Mouse (Mus musculus): Measurements from ENCODE around the gene Setd4. TPM values are rescaled to one million over a fixed set of nuclear protein-coding genes. Genes with fewer than 3 reads are reported as not detected.

The Setd4 gene
- polyA plus RNA-seq, 1 experiment, result not detected

DNA sequence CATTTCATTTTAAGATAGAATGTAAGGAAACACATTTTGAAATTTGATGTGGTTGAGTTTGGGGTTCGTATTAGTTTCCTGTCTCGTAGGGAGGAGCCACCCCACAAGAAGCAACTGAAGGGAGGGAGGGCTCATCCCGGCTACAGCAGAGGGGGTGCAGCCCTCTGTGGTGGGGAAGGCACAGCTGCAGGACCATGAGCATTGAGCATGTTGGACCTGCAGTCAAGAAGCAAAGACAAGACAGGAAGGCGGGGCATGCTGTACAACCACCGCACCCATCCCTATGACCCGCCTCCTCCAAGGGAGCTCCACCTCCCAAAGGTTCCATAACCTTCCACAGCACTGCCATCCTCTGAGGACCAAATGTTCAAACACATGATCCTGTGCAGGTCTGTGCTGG is 31.5 kb downstream of the Setd4 start:
- Histone ChIP-seq H3K4me1 (ENCODE audit: control insufficient read depth, insufficient read depth, low read length) (no peaks in the 10 kb centered on the region), H3K4me3 (ENCODE audit: insufficient read depth, low read depth, low read length) (no peak overlapping the region), H3K27ac (ENCODE audit: insufficient read depth, low read depth, low read length) (no peak overlapping the region)
- no peak for TF ChIP-seq POLR2A (IDR thresholded peaks at IDR 0.05; ENCODE audit: insufficient read depth, low read depth, low read length)
- no peak for TF ChIP-seq CTCF (IDR thresholded peaks at IDR 0.05; ENCODE audit: insufficient read depth, low read depth, low read length)
- WGBS, result 96% methylated on average over 6 of the region's 6 CpGs

DNA sequence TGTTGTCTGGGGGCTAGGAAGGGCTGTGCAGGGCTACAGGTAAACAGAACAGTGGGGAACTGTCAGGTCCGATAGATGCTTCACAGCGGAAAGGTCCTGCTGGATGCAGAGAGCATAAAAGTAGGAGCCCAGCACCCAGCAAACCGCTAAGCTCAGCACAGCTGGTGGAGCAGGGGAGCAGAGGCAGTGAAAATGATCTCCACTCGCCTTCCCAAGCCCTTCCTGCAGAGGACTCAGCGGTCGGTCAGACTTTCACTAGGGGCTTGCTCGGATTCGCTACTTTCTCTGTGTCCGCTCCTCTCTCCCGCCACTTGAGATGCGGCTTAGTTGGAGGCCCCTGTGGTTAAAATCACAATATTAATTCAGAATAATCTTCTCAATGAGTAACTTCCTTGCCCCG is 45.4 kb downstream of the Setd4 start:
- no peak overlapping the region for H3K27ac ChIP-seq (ENCODE audit: insufficient read depth, low read depth, low read length)
- WGBS, result 48% methylated on average over 12 of the region's 12 CpGs
- no peaks in the 10 kb centered on the region for H3K4me1 ChIP-seq (ENCODE audit: control insufficient read depth, insufficient read depth, low read length)
- no peak overlapping the region for H3K4me3 ChIP-seq (ENCODE audit: insufficient read depth, low read depth, low read length)
- TF ChIP-seq POLR2A (IDR thresholded peaks at IDR 0.05; ENCODE audit: insufficient read depth, low read depth, low read length) (no peak), CTCF (IDR thresholded peaks at IDR 0.05; ENCODE audit: insufficient read depth, low read depth, low read length) (no peak)

DNA sequence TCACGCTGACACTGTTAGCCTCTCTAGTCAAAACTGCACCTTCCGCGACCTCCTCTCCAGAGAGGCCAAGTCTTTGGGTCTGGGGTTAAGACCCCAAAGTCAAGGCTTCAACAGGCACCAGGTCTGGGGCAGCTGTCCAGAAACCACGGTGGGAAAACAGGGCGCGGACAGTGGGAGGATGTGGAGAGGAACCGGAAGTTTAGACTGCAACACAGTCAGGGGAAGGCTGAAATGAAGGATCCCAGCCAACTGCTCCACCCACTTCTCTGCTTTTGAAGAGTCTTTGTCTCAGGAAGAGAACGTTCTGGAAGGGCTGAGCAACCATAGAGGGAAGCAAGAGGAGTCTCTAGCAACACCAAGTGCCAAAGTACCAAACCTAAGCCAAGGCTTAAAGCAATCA is 46.2 kb downstream of the Setd4 start:
- H3K4me3 ChIP-seq (ENCODE audit: insufficient read depth, low read depth, low read length), result no peak overlapping the region
- no peak overlapping the region for H3K27ac ChIP-seq (ENCODE audit: insufficient read depth, low read depth, low read length)
- no peak for TF ChIP-seq POLR2A (IDR thresholded peaks at IDR 0.05; ENCODE audit: insufficient read depth, low read depth, low read length)
- no peak for TF ChIP-seq CTCF (IDR thresholded peaks at IDR 0.05; ENCODE audit: insufficient read depth, low read depth, low read length)
- no peaks in the 10 kb centered on the region for H3K4me1 ChIP-seq (ENCODE audit: control insufficient read depth, insufficient read depth, low read length)
- WGBS, result 64% methylated on average over 8 of the region's 8 CpGs

DNA sequence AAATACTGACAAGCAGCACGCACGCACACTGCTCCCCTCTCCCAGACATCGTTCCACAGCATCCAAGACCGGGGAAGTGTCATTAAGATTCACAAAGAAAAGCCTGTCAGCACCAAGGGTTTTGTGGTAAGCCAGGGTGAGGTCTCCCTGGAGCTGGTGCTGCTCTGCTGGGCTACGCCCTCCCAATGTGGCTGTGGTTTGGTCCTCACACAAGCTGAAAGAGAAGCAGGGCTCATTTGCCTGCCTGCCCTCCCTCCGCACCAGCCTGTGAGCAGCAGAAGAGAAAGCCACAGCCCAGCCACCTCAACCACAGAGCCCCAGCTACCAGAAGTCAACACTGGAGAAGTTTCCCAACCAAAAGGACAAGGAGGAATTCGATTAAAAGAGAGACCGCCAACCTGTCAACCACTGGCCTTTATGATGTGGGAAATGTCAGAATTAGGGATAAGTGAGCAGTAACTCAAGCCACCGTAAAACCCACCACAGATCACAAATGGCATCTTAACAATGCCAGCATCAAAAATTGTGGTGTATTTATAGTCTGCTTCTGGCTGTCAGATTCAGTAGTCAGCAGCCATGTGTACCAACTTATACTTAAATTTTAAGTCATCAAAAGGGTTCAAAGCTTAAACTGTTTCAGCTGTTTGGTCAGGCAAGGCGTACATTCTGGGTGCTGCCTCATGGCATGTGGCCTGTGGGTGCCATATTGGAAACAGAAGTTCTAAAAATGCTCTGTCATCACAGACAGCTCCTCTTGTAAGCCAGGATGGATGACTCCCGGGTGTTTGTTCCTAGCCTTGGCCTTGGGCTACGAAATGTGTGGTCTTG is 51.0 kb downstream of the Setd4 start:
- H3K4me3 ChIP-seq (ENCODE audit: insufficient read depth, low read depth, low read length), result no peak overlapping the region
- H3K27ac ChIP-seq (ENCODE audit: insufficient read depth, low read depth, low read length), result no peak overlapping the region
- WGBS, result 94% methylated on average over 12 of the region's 12 CpGs
- TF ChIP-seq CTCF (IDR thresholded peaks at IDR 0.05; ENCODE audit: insufficient read depth, low read depth, low read length), result no peak
- TF ChIP-seq POLR2A (IDR thresholded peaks at IDR 0.05; ENCODE audit: insufficient read depth, low read depth, low read length), result no peak
- H3K4me1 ChIP-seq (ENCODE audit: control insufficient read depth, insufficient read depth, low read length), result no peaks in the 10 kb centered on the region

DNA sequence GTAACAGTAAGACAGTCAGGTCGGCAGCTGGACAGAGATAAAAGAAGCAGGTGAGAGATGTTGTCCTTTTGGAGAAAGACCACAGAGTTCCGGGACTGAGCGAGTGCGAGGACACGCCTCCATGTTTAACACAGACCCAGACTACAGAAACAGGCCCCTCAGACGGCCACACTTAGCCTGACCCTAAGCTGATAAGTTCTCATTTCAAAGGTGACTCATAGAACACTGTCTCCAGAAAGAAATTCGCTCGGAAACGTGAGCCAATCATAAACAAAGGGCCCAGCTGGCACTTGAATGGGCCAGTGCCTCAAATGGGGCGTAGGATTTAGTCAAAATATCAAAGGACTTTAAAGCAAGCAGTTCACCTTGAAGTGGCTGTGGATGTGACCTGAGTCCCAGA is 54.6 kb downstream of the Setd4 start:
- Histone ChIP-seq H3K27ac (ENCODE audit: insufficient read depth, low read depth, low read length) (no peak overlapping the region), H3K4me3 (ENCODE audit: insufficient read depth, low read depth, low read length) (no peak overlapping the region), H3K4me1 (ENCODE audit: control insufficient read depth, insufficient read depth, low read length) (peaks cover 5% of the 10 kb centered on the region)
- 69% methylated on average over 10 of the region's 10 CpGs for WGBS
- TF ChIP-seq POLR2A (IDR thresholded peaks at IDR 0.05; ENCODE audit: insufficient read depth, low read depth, low read length), result no peak
- no peak for TF ChIP-seq CTCF (IDR thresholded peaks at IDR 0.05; ENCODE audit: insufficient read depth, low read depth, low read length)

DNA sequence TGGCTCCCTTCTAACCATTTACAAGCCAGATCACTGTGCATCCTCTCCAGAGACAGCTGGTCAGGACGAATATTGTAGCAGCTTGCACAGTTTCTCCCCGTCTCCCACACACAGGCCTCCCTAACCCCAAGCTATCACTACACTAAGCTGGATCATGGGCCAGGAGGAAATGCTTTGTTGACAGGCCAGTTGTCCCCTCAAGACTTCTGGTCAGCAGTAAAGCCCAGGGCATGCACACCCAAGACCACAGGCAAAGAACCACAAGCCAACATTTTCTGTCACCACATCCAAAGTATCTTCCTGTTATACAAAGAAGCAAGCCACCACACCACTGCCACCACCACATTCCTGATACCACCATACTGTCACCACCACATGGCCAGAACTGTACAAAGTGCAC is 55.8 kb downstream of the Setd4 start:
- TF ChIP-seq CTCF (IDR thresholded peaks at IDR 0.05; ENCODE audit: insufficient read depth, low read depth, low read length) (no peak), POLR2A (IDR thresholded peaks at IDR 0.05; ENCODE audit: insufficient read depth, low read depth, low read length) (no peak)
- peaks cover 8% of the 10 kb centered on the region for H3K4me1 ChIP-seq (ENCODE audit: control insufficient read depth, insufficient read depth, low read length)
- no peak overlapping the region for H3K27ac ChIP-seq (ENCODE audit: insufficient read depth, low read depth, low read length)
- no peak overlapping the region for H3K4me3 ChIP-seq (ENCODE audit: insufficient read depth, low read depth, low read length)
- WGBS, result 89% methylated on average over 2 of the region's 2 CpGs

DNA sequence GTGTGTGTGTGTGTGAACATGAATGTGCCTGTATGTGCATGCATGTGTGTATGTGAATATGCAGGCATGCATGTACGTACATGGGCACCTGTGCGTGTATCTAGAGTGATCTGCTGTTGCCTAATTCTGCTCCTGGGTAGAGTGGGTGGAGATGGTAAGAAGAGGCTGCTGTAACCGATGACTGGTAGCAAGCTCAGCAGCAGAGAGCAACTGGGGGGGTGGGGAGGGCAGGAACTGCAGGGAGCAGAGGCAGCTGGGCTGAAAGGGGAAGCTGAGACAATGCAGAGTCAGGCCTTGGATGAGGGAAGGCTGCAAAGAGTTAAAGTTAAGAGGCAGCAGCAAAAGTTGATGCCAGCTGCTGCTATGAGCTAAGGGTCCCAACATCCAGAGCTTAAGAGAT is 56.7 kb downstream of the Setd4 start:
- H3K4me1 ChIP-seq (ENCODE audit: control insufficient read depth, insufficient read depth, low read length), result peaks cover 8% of the 10 kb centered on the region
- TF ChIP-seq CTCF (IDR thresholded peaks at IDR 0.05; ENCODE audit: insufficient read depth, low read depth, low read length) (no peak), POLR2A (IDR thresholded peaks at IDR 0.05; ENCODE audit: insufficient read depth, low read depth, low read length) (no peak)
- no peak overlapping the region for H3K4me3 ChIP-seq (ENCODE audit: insufficient read depth, low read depth, low read length)
- H3K27ac ChIP-seq (ENCODE audit: insufficient read depth, low read depth, low read length), result no peak overlapping the region
- WGBS, result 40% methylated on average over 3 of the region's 3 CpGs

DNA sequence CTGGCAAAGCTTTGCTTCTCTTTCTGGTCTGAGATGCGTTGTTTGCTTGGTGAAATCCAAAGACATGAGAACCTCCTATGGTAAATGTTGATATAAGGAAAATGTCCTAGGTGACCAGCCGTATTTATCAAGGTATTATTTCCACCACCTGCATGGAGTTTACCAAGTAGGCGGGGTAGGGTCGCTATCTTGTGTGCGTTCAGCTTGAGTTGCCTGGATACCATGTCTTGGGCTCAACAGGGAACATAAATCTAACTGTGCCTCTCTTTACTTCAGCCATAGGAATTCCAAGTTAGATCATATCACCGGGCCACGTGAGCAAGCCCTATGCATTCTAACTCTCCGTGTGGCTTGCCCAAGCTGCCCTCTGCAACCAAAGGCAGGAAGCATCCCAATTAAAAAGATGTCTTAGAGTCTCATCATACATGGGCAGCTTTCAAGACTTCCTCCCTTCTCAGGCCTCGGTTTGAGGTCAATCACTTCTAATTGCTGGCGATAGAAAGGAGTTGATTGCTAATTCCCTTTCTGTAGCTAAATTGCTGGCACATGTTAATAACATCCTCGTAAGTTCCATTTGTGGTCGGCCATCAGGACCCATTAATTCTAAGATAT is 57.4 kb downstream of the Setd4 start:
- Histone ChIP-seq H3K27ac (ENCODE audit: insufficient read depth, low read depth, low read length) (no peak overlapping the region), H3K4me1 (ENCODE audit: control insufficient read depth, insufficient read depth, low read length) (peaks cover 8% of the 10 kb centered on the region), H3K4me3 (ENCODE audit: insufficient read depth, low read depth, low read length) (no peak overlapping the region)
- TF ChIP-seq POLR2A (IDR thresholded peaks at IDR 0.05; ENCODE audit: insufficient read depth, low read depth, low read length) (no peak), CTCF (IDR thresholded peaks at IDR 0.05; ENCODE audit: insufficient read depth, low read depth, low read length) (no peak)
- WGBS, result 77% methylated on average over 12 of the region's 12 CpGs

DNA sequence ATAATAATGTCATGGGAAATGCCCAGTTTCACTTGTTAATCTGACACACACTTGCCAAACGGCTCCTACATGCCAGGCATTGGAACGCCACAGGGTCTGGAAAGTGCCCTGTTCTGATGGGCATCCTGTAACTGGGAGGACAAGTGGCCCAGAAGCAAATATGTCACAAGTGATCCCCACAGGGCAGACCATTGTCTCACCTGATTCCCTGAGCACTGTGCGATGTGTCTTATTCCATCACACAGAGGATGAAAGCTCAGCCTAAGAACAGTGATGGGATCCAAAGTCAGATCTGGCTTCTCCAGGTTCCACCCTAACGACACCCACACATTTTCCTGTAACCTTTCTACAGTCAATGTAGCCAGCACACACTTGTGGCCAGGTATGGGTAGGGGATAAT is 58.9 kb downstream of the Setd4 start:
- TF ChIP-seq POLR2A (IDR thresholded peaks at IDR 0.05; ENCODE audit: insufficient read depth, low read depth, low read length), result no peak
- no peak for TF ChIP-seq CTCF (IDR thresholded peaks at IDR 0.05; ENCODE audit: insufficient read depth, low read depth, low read length)
- 84% methylated on average over 4 of the region's 4 CpGs for WGBS
- H3K4me3 ChIP-seq (ENCODE audit: insufficient read depth, low read depth, low read length), result no peak overlapping the region
- peaks cover 8% of the 10 kb centered on the region for H3K4me1 ChIP-seq (ENCODE audit: control insufficient read depth, insufficient read depth, low read length)
- H3K27ac ChIP-seq (ENCODE audit: insufficient read depth, low read depth, low read length), result no peak overlapping the region
